Mouse (Mus musculus): ENCODE data around the gene Acr.

- TF ChIP-seq CTCF (IDR thresholded peaks at IDR 0.05; ENCODE audit: low read depth, low read length): no peak
- no peak for TF ChIP-seq POLR2A (IDR thresholded peaks at IDR 0.05; ENCODE audit: extremely low read depth, insufficient read depth, low read length)
These were observed 16.4 kb upstream of the Acr start for GRCm38 (mm10) chr15:89551733-89552132.

Data from liver, adult 2 months (tissue).